Mouse (Mus musculus): ENCODE data around the gene Nck2. TPM values are rescaled to one million over a fixed set of nuclear protein-coding genes. Genes with fewer than 3 reads are reported as not detected.
"Not testable (repeated sequence)": the region's sequence is repeated elsewhere in the genome, so short reads cannot be mapped to it uniquely, and the experiment has no call there.

Nck2 gene
- polyA plus RNA-seq, 1 experiment: 19.1 TPM

- no peak overlapping the region for H3K4me3 ChIP-seq (ENCODE audit: insufficient read depth, low read depth, low read length)
- no peak for TF ChIP-seq CTCF (conservative IDR thresholded peaks at IDR 0.05; ENCODE audit: insufficient read depth, insufficient read length, low read depth, low read length)
- no peak for TF ChIP-seq POLR2A (IDR thresholded peaks at IDR 0.05; ENCODE audit: low read depth, low read length)
- WGBS: 78% methylated on average over 2 of the region's 2 CpGs
Measured at GRCm38 (mm10) chr1:43538716-43539115, 94.3 kb downstream of the Nck2 start.

GRCm38 (mm10) chr1:43539689-43540380 lies 95.5 kb downstream of the Nck2 start:
- WGBS: 70% methylated on average over 4 of the region's 4 CpGs
- no peaks in the 10 kb centered on the region for H3K4me1 ChIP-seq (ENCODE audit: control insufficient read depth, insufficient read depth, low read length)
- DNase-seq: no peak

More at GRCm38 (mm10) chr1:43538716-43539115, 94.3 kb downstream of the Nck2 start:
- no peaks in the 10 kb centered on the region for H3K36me3 ChIP-seq (ENCODE audit: control insufficient read depth, insufficient read depth, low read length)
- no peak overlapping the region for H3K27ac ChIP-seq (ENCODE audit: insufficient read depth, low read depth, low read length)
- no peaks in the 10 kb centered on the region for H3K27me3 ChIP-seq (replicated peaks; ENCODE audit: control insufficient read depth, insufficient read depth, low read length)
- no peak for DNase-seq
- H3K4me1 ChIP-seq (ENCODE audit: control insufficient read depth, insufficient read depth, low read length): no peaks in the 10 kb centered on the region

GRCm38 (mm10) chr1:43542339-43542738 lies 98.0 kb downstream of the Nck2 start:
- H3K36me3 ChIP-seq (ENCODE audit: control insufficient read depth, insufficient read depth, low read length): no peaks in the 10 kb centered on the region
- H3K4me3 ChIP-seq (ENCODE audit: insufficient read depth, low read depth, low read length): no peak overlapping the region
- H3K4me1 ChIP-seq (ENCODE audit: control insufficient read depth, insufficient read depth, low read length): no peaks in the 10 kb centered on the region
- DNase-seq: no peak
- H3K27me3 ChIP-seq (replicated peaks; ENCODE audit: control insufficient read depth, insufficient read depth, low read length): no peaks in the 10 kb centered on the region
- H3K27ac ChIP-seq (ENCODE audit: insufficient read depth, low read depth, low read length): no peak overlapping the region
- 65% methylated on average over 4 of the region's 4 CpGs for WGBS
- TF ChIP-seq CTCF (conservative IDR thresholded peaks at IDR 0.05; ENCODE audit: insufficient read depth, insufficient read length, low read depth, low read length) (no peak), POLR2A (IDR thresholded peaks at IDR 0.05; ENCODE audit: low read depth, low read length) (no peak)

More at GRCm38 (mm10) chr1:43539689-43540380, 95.5 kb downstream of the Nck2 start:
- no peak overlapping the region for H3K4me3 ChIP-seq (ENCODE audit: insufficient read depth, low read depth, low read length)
- no peak overlapping the region for H3K27ac ChIP-seq (ENCODE audit: insufficient read depth, low read depth, low read length)
- TF ChIP-seq CTCF (conservative IDR thresholded peaks at IDR 0.05; ENCODE audit: insufficient read depth, insufficient read length, low read depth, low read length) (no peak), POLR2A (IDR thresholded peaks at IDR 0.05; ENCODE audit: low read depth, low read length) (no peak)
- no peaks in the 10 kb centered on the region for H3K27me3 ChIP-seq (replicated peaks; ENCODE audit: control insufficient read depth, insufficient read depth, low read length)
- H3K36me3 ChIP-seq (ENCODE audit: control insufficient read depth, insufficient read depth, low read length): no peaks in the 10 kb centered on the region

GRCm38 (mm10) chr1:43547644-43548043 lies 103.3 kb downstream of the Nck2 start:
- no peak for DNase-seq
- 83% methylated on average over 2 of the region's 2 CpGs for WGBS
- H3K36me3 ChIP-seq (ENCODE audit: control insufficient read depth, insufficient read depth, low read length): no peaks in the 10 kb centered on the region
- H3K4me3 ChIP-seq (ENCODE audit: insufficient read depth, low read depth, low read length): no peak overlapping the region
- H3K4me1 ChIP-seq (ENCODE audit: control insufficient read depth, insufficient read depth, low read length): no peaks in the 10 kb centered on the region
- H3K27ac ChIP-seq (ENCODE audit: insufficient read depth, low read depth, low read length): no peak overlapping the region
- H3K27me3 ChIP-seq (replicated peaks; ENCODE audit: control insufficient read depth, insufficient read depth, low read length): no peaks in the 10 kb centered on the region
- TF ChIP-seq CTCF (conservative IDR thresholded peaks at IDR 0.05; ENCODE audit: insufficient read depth, insufficient read length, low read depth, low read length) (no peak), POLR2A (IDR thresholded peaks at IDR 0.05; ENCODE audit: low read depth, low read length) (no peak)

- no peak overlapping the region for H3K4me3 ChIP-seq (ENCODE audit: insufficient read depth, low read depth, low read length)
- H3K36me3 ChIP-seq (ENCODE audit: control insufficient read depth, insufficient read depth, low read length): no peaks in the 10 kb centered on the region
- TF ChIP-seq CTCF (conservative IDR thresholded peaks at IDR 0.05; ENCODE audit: insufficient read depth, insufficient read length, low read depth, low read length) (no peak), POLR2A (IDR thresholded peaks at IDR 0.05; ENCODE audit: low read depth, low read length) (no peak)
- no peaks in the 10 kb centered on the region for H3K4me1 ChIP-seq (ENCODE audit: control insufficient read depth, insufficient read depth, low read length)
- H3K27ac ChIP-seq (ENCODE audit: insufficient read depth, low read depth, low read length): no peak overlapping the region
- WGBS: 58% methylated on average over 5 of the region's 5 CpGs
- DNase-seq: no peak
- no peaks in the 10 kb centered on the region for H3K27me3 ChIP-seq (replicated peaks; ENCODE audit: control insufficient read depth, insufficient read depth, low read length)
Measured at GRCm38 (mm10) chr1:43548749-43549148, 104.4 kb downstream of the Nck2 start.

GRCm38 (mm10) chr1:43550525-43550924 lies 106.1 kb downstream of the Nck2 start:
- Histone ChIP-seq H3K27me3 (replicated peaks; ENCODE audit: control insufficient read depth, insufficient read depth, low read length) (no peaks in the 10 kb centered on the region), H3K36me3 (ENCODE audit: control insufficient read depth, insufficient read depth, low read length) (no peaks in the 10 kb centered on the region), H3K4me3 (ENCODE audit: insufficient read depth, low read depth, low read length) (no peak overlapping the region), H3K4me1 (ENCODE audit: control insufficient read depth, insufficient read depth, low read length) (no peaks in the 10 kb centered on the region), H3K27ac (ENCODE audit: insufficient read depth, low read depth, low read length) (no peak overlapping the region)
- no peak for DNase-seq
- WGBS: 77% methylated on average over 3 of the region's 3 CpGs
- TF ChIP-seq CTCF (conservative IDR thresholded peaks at IDR 0.05; ENCODE audit: insufficient read depth, insufficient read length, low read depth, low read length) (no peak), POLR2A (IDR thresholded peaks at IDR 0.05; ENCODE audit: low read depth, low read length) (no peak)

- not testable (repeated sequence) for DNase-seq; H3K27ac ChIP-seq (ENCODE audit: insufficient read depth, low read depth, low read length); H3K4me1 ChIP-seq (ENCODE audit: control insufficient read depth, insufficient read depth, low read length); H3K36me3 ChIP-seq (ENCODE audit: control insufficient read depth, insufficient read depth, low read length); H3K27me3 ChIP-seq (replicated peaks; ENCODE audit: control insufficient read depth, insufficient read depth, low read length); H3K4me3 ChIP-seq (ENCODE audit: insufficient read depth, low read depth, low read length)
- WGBS: 90% methylated on average over 37 of the region's 37 CpGs
Measured at GRCm38 (mm10) chr1:43553989-43554679, 109.8 kb downstream of the Nck2 start.

Data from kidney, adult 2 months (tissue).